Mouse (Mus musculus): ENCODE data around the gene Exoc3l4. TPM values are rescaled to one million over a fixed set of nuclear protein-coding genes. Genes with fewer than 3 reads are reported as not detected.

Exoc3l4 gene
- total and polyA plus RNA-seq, 3 experiments, result 0.27 TPM; not detected in 2

GRCm38 (mm10) chr12:111385883-111386641 is 30.8 kb upstream of the Exoc3l4 start:
- TF ChIP-seq POLR2AphosphoS5 (IDR thresholded peaks at IDR 0.05; ENCODE audit: insufficient replicate concordance, low read depth, low read length) (no peak), CTCF (IDR thresholded peaks at IDR 0.05; ENCODE audit: low read depth, low read length) (no peak), GATA1 (IDR thresholded peaks at IDR 0.05; ENCODE audit: borderline replicate concordance, low read length) (no peak), TAL1 (conservative IDR thresholded peaks at IDR 0.05; ENCODE audit: low read depth, low read length) (no peak), GATA2 (IDR thresholded peaks at IDR 0.05; ENCODE audit: borderline replicate concordance, low read depth, low read length) (no peak)
- ATAC-seq (ENCODE audit: extremely low read depth, insufficient number of reproducible peaks, low FRiP score, poor library complexity, severe bottlenecking) (no peak), DNase-seq (ENCODE audit: low spot score) (no peak)
- Histone ChIP-seq H3K27me3 (ENCODE audit: insufficient read depth, low read length) (peaks cover 10% of the 10 kb centered on the region), H3K4me1 (ENCODE audit: insufficient read depth, low read depth, low read length) (no peaks in the 10 kb centered on the region), H3K9me3 (replicated peaks) (no peaks in the 10 kb centered on the region), H3K36me3 (replicated peaks) (no peaks in the 10 kb centered on the region), H3K4me3 (ENCODE audit: low read depth, low read length) (no peak overlapping the region)

GRCm38 (mm10) chr12:111386642-111387120 is 30.1 kb upstream of the Exoc3l4 start:
- Histone ChIP-seq H3K4me3 (ENCODE audit: low read depth, low read length) (no peak overlapping the region), H3K27me3 (ENCODE audit: insufficient read depth, low read length) (peaks cover 10% of the 10 kb centered on the region), H3K4me1 (ENCODE audit: insufficient read depth, low read depth, low read length) (no peaks in the 10 kb centered on the region), H3K9me3 (replicated peaks) (no peaks in the 10 kb centered on the region), H3K36me3 (replicated peaks) (no peaks in the 10 kb centered on the region)
- ATAC-seq (ENCODE audit: extremely low read depth, insufficient number of reproducible peaks, low FRiP score, poor library complexity, severe bottlenecking) (no peak), DNase-seq (ENCODE audit: low spot score) (no peak)
- TF ChIP-seq GATA1 (IDR thresholded peaks at IDR 0.05; ENCODE audit: borderline replicate concordance, low read length) (no peak), CTCF (IDR thresholded peaks at IDR 0.05; ENCODE audit: low read depth, low read length) (no peak), POLR2AphosphoS5 (IDR thresholded peaks at IDR 0.05; ENCODE audit: insufficient replicate concordance, low read depth, low read length) (no peak), TAL1 (conservative IDR thresholded peaks at IDR 0.05; ENCODE audit: low read depth, low read length) (no peak), GATA2 (IDR thresholded peaks at IDR 0.05; ENCODE audit: borderline replicate concordance, low read depth, low read length) (no peak)

DNA sequence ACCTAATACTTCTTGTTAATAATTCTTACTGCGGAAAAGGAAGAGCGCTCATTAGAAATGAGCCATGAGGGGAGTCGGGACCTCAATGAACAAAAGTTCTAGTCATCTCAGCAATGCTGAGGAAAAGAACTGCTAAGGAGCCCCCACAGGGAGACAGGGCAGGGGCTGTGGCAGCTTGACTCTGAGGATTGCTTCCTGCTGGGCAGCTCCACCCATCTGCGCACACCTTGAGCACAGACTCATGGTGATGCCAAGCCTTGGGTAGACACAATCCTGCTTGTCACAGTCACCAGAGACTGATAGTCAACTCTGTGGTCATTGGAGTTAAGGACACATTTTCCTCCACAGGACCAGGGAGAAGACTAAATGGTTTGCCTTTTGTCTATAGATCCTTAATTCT is 29.7 kb upstream of the Exoc3l4 start:
- Histone ChIP-seq H3K9me3 (replicated peaks) (no peaks in the 10 kb centered on the region), H3K36me3 (replicated peaks) (no peaks in the 10 kb centered on the region), H3K4me3 (ENCODE audit: low read depth, low read length) (no peak overlapping the region), H3K4me1 (ENCODE audit: insufficient read depth, low read depth, low read length) (no peaks in the 10 kb centered on the region), H3K27me3 (ENCODE audit: insufficient read depth, low read length) (peaks cover 10% of the 10 kb centered on the region)
- no peak for TF ChIP-seq GATA1 (IDR thresholded peaks at IDR 0.05; ENCODE audit: borderline replicate concordance, low read length)
- no peak for ATAC-seq (ENCODE audit: extremely low read depth, insufficient number of reproducible peaks, low FRiP score, poor library complexity, severe bottlenecking)
- DNase-seq (ENCODE audit: low spot score), result no peak

- Histone ChIP-seq H3K4me3 (ENCODE audit: low read depth, low read length) (no peak overlapping the region), H3K27me3 (ENCODE audit: insufficient read depth, low read length) (peaks cover 33% of the 10 kb centered on the region), H3K4me1 (ENCODE audit: insufficient read depth, low read depth, low read length) (no peaks in the 10 kb centered on the region), H3K9me3 (replicated peaks) (no peaks in the 10 kb centered on the region), H3K36me3 (replicated peaks) (no peaks in the 10 kb centered on the region)
- TF ChIP-seq TAL1 (conservative IDR thresholded peaks at IDR 0.05; ENCODE audit: low read depth, low read length), result no peak
- no peak for TF ChIP-seq GATA1 (IDR thresholded peaks at IDR 0.05; ENCODE audit: borderline replicate concordance, low read length)
- no peak for TF ChIP-seq CTCF (IDR thresholded peaks at IDR 0.05; ENCODE audit: low read depth, low read length)
- ATAC-seq (ENCODE audit: extremely low read depth, insufficient number of reproducible peaks, low FRiP score, poor library complexity, severe bottlenecking) (no peak), DNase-seq (ENCODE audit: low spot score) (no peak)
Observed at GRCm38 (mm10) chr12:111394008-111394407, 22.8 kb upstream of the Exoc3l4 start.

GRCm38 (mm10) chr12:111396997-111397396 is 19.8 kb upstream of the Exoc3l4 start:
- TF ChIP-seq TAL1 (conservative IDR thresholded peaks at IDR 0.05; ENCODE audit: low read depth, low read length) (no peak), GATA1 (IDR thresholded peaks at IDR 0.05; ENCODE audit: borderline replicate concordance, low read length) (no peak), CTCF (IDR thresholded peaks at IDR 0.05; ENCODE audit: low read depth, low read length) (no peak), POLR2AphosphoS5 (IDR thresholded peaks at IDR 0.05; ENCODE audit: insufficient replicate concordance, low read depth, low read length) (no peak), GATA2 (IDR thresholded peaks at IDR 0.05; ENCODE audit: borderline replicate concordance, low read depth, low read length) (no peak)

GRCm38 (mm10) chr12:111401454-111402184 is 15.2 kb upstream of the Exoc3l4 start:
- no peaks in the 10 kb centered on the region for H3K36me3 ChIP-seq (replicated peaks)
- H3K9me3 ChIP-seq (replicated peaks), result no peaks in the 10 kb centered on the region
- peaks cover 36% of the 10 kb centered on the region for H3K27me3 ChIP-seq (ENCODE audit: insufficient read depth, low read length)
- DNase-seq (ENCODE audit: low spot score), result peak; percentile 78
- H3K4me3 ChIP-seq (ENCODE audit: low read depth, low read length), result no peak overlapping the region
- TF ChIP-seq GATA2 (IDR thresholded peaks at IDR 0.05; ENCODE audit: borderline replicate concordance, low read depth, low read length) (no peak), GATA1 (IDR thresholded peaks at IDR 0.05; ENCODE audit: borderline replicate concordance, low read length) (no peak), POLR2AphosphoS5 (IDR thresholded peaks at IDR 0.05; ENCODE audit: insufficient replicate concordance, low read depth, low read length) (no peak), CTCF (IDR thresholded peaks at IDR 0.05; ENCODE audit: low read depth, low read length) (peak; percentile 74)
- 0 out of 2 replicates have a peak, but pooled peaks cover 5% of the 10 kb centered on the region for H3K4me1 ChIP-seq (ENCODE audit: insufficient read depth, low read depth, low read length)
- peak; percentile 51; the same call in 1 of the 2 replicates for ATAC-seq (ENCODE audit: extremely low read depth, insufficient number of reproducible peaks, low FRiP score, poor library complexity, severe bottlenecking)

More at GRCm38 (mm10) chr12:111396997-111397396, 19.8 kb upstream of the Exoc3l4 start:
- peaks cover 44% of the 10 kb centered on the region for H3K27me3 ChIP-seq (ENCODE audit: insufficient read depth, low read length)
- no peaks in the 10 kb centered on the region for H3K36me3 ChIP-seq (replicated peaks)
- no peak for DNase-seq (ENCODE audit: low spot score)
- ATAC-seq (ENCODE audit: extremely low read depth, insufficient number of reproducible peaks, low FRiP score, poor library complexity, severe bottlenecking), result no peak
- H3K4me1 ChIP-seq (ENCODE audit: insufficient read depth, low read depth, low read length), result no peaks in the 10 kb centered on the region
- H3K9me3 ChIP-seq (replicated peaks), result no peaks in the 10 kb centered on the region
- H3K4me3 ChIP-seq (ENCODE audit: low read depth, low read length), result no peak overlapping the region
